Mouse (Mus musculus): ENCODE measurements around the gene Dusp2. TPM values are rescaled to one million over a fixed set of nuclear protein-coding genes. Genes with fewer than 3 reads are reported as not detected.

Dusp2 gene
- total RNA-seq, 2 experiments from 2014 or later = 8.5 to 8.9 TPM

- DNase-seq = no peak
- intact Hi-C loops (cut with DNase I) = loop anchor here (2.0 to 5.0 kb wide), 2 partner anchors 68 to 194 kb away; no protein-coding TSS in a partner anchor
Observed at GRCm38 (mm10) chr2:127363282-127363652, 27.3 kb downstream of the Dusp2 start.

- intact Hi-C loops (cut with DNase I) = loop anchor here (2.0 to 5.0 kb wide), 2 partner anchors 67 to 194 kb away; no protein-coding TSS in a partner anchor
- DNase-seq = no peak
Observed at GRCm38 (mm10) chr2:127363696-127364095, 27.7 kb downstream of the Dusp2 start.

GRCm38 (mm10) chr2:127364452-127364851, 28.5 kb downstream of the Dusp2 start:
- DNase-seq = no peak
- intact Hi-C loops (cut with DNase I) = loop anchor here (5.0 kb wide), 1 partner anchor 193 kb away; no protein-coding TSS in a partner anchor

DNA sequence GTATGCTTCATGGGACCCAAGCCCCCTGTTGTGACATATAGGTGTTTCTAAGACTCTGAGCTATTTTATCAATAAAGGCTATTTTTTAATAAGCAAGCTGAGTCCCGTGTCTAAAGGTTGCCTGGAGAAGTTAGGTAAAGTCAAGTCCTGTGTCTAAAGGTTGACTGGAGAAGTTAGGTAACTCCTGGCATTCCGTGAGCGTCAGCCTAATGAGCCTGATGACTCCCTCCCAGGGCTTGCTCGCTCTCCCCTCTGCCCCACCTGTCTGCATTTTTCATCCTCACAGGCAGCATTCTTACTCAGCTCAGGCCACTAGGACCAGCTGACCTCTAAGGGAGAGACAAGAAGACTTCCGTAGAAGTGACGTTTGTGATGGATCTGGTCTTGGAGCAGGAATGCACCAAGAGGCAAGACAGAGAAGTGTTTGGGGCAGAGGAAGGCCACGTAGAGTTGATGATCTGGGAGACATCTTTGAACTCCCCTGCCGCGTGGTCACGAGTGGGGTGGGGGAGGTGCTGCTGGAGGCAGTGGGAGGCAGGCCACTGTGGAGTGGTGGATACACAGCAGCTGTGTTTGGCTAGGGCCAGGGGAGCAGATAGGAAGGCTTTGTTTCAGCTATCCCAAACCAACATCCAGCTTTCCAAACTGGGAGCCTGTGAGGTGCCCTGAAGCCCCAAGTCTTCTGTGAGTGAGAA, 31.3 kb downstream of the Dusp2 start:
- intact Hi-C loops (cut with DNase I) = no loop called here
- DNase-seq = no peak

DNA sequence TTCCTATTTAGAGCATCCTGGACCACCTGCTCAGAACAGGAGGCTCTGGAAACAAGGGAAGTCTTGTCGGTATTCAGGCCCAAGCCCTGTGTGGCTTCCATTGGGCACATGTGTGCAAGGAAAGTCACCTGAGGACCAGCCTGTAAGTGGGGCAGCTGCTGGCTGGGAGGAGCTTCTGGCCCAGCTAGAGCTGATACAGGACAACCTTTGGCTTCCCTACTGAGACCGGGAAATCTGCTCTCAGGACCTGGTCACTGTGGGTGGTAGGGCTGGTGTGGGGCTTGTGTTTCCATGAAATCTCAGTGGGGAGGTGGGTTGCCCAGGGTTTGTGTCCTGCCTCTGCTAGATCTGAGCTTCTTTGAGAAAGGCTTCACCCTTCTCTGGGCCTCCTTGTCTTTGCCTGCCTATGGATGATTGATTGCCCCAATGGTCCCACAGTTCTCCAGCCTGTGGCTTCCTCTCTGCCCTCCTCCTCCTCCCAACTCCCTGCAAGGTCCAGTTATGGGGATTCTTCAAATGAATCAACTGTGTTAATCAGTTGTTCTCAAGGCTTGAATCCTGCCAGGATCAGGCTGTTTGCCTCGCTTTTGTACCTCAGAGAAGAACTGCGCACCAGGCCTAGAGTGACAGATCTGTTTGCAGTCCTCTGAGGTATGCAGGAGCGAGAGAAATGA, 33.9 kb downstream of the Dusp2 start:
- DNase-seq = no peak
- intact Hi-C loops (cut with DNase I) = no loop called here

DNA sequence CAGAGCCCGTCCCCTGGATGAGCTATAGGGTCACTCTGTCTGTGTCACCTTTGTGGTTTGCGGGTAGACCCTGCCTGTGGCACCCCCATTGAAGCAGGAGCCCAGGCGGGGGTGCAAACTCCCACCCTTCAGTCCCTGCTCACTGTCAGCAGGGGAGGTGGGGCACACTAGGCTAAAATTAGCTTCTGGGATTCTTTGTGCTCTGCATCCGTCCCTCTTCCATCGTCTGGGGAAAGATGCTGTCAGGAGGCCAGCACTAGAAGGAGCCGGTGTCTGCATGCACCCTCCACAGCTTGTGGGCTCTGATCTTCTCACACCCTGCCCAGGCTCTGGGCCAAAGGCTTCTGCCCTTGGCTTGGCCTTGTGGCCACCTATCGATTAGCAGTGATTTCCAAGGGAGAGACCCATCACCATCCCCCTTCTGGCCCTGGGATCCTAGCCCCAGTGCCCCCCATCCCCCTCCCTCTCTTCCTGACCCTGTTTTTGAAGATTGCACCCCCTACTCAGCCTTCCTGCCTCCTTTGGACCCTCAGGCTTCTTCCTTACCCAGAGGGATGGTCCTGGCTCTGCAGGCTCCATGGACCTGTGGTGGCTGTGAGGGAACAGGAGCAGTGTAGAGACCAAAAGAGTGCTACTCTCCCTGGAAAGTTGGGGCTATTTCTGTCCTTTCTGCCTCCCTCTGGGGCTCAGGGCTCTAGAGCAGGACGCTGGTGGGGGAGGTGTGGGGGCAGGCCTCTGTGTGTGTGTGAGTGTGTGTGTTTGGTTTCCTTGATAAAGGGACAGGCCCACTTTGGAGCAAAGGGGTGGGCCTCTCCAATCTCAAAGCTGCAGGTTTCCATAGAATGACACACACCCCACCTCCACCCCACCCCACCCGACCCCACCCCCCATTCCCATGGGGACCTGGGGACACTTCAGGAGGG, 34.9 kb downstream of the Dusp2 start:
- intact Hi-C loops (cut with DNase I) = no loop called here
- no peak for DNase-seq

DNA sequence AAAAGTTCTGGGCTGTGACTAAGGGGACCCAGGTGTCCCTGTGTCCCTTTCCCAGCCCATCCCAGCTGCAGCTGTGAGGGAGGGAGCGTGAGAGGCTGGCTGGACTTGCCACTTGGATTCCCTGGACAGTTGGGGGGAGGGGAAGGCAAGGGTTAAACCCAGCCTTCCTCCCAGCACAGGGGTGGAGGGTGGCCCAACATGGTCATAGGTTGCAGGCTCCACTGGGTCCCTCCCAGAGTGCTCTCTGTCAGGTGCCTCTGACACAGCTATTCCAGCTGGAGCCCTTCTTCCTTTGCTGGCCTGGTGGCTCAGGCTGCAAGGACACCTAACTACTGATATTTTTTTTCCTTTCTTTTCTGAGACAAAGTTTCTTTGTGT, 35.5 kb downstream of the Dusp2 start:
- intact Hi-C loops (cut with DNase I) = no loop called here

DNA sequence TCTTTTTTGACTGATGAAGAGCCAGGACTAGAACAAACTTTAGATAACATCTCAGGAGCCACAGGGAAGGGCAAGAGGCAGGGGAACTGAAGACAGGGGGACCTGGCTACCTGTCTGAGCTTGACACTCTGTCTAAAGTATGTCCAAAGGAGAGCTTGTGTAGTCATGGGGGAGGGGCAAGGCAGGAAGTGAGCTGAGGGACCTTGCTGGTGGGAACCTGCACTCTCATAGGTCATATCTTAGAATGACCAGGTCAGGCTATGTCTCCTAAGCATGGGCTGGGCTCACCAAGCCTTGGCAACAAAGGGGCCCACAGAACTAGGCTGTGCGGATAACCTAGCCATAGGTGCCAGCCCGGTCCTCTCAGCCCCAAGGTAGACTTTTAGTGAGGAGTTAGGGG, 36.1 kb downstream of the Dusp2 start:
- no peak for DNase-seq
- intact Hi-C loops (cut with DNase I) = no loop called here

More for the DNA sequence above, 35.5 kb downstream of the Dusp2 start:
- DNase-seq = no peak

- DNase-seq = no peak
- intact Hi-C loops (cut with DNase I) = no loop called here
Observed at GRCm38 (mm10) chr2:127374131-127374530, 38.2 kb downstream of the Dusp2 start.

GRCm38 (mm10) chr2:127375087-127375486, 39.1 kb downstream of the Dusp2 start:
- DNase-seq = no peak
- intact Hi-C loops (cut with DNase I) = no loop called here

- peak; percentile 29 for DNase-seq
- intact Hi-C loops (cut with DNase I) = no loop called here
Observed at GRCm38 (mm10) chr2:127375759-127376341, 39.9 kb downstream of the Dusp2 start.

- intact Hi-C loops (cut with DNase I) = no loop called here
- DNase-seq = no peak
Observed at GRCm38 (mm10) chr2:127376423-127377051, 40.6 kb downstream of the Dusp2 start.

- intact Hi-C loops (cut with DNase I) = no loop called here
- no peak for DNase-seq
Observed at GRCm38 (mm10) chr2:127377942-127378610, 42.1 kb downstream of the Dusp2 start.

GRCm38 (mm10) chr2:127378611-127378990, 42.6 kb downstream of the Dusp2 start:
- DNase-seq = no peak
- intact Hi-C loops (cut with DNase I) = no loop called here

DNA sequence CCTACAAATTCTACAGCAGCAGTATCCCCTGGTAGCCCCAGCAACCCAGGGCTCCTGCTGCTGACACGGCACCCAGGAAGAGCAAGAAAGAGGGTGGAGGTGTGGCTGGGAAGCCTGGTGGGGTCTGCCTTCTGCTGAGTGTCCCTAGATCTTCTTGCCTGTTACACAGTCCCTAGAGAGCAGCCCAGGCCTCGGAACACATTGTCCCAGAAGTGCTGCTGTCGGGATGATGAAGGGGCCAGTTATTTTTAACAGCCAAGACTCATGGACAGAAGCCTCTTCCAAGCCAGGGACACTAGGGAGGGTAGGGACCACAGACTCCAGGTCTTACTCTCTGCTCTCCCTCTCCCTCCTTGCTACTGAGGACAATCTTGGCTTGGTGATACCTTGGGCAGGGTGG, 43.3 kb downstream of the Dusp2 start:
- intact Hi-C loops (cut with DNase I) = no loop called here
- no peak for DNase-seq

DNA sequence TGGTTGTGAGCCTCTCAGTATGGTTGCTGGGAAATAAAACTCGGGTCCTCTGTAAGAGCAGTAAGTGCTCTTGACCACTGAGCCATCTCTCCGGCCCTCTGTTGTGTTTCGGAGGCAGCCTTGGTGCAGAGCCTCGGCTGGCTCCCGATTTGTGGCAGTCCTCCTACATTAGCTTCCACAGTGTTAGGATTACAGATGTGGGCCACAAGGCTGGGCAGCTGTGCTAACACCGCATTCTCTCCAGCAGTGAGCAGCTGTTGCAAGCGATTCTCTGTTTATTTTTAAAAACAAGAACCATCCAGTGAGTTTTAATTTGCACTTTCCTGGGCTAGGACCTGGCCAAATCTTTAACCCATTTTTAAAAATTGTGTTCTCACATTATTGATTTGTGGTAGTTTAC, 47.9 kb downstream of the Dusp2 start:
- intact Hi-C loops (cut with DNase I) = no loop called here
- DNase-seq = no peak

DNA sequence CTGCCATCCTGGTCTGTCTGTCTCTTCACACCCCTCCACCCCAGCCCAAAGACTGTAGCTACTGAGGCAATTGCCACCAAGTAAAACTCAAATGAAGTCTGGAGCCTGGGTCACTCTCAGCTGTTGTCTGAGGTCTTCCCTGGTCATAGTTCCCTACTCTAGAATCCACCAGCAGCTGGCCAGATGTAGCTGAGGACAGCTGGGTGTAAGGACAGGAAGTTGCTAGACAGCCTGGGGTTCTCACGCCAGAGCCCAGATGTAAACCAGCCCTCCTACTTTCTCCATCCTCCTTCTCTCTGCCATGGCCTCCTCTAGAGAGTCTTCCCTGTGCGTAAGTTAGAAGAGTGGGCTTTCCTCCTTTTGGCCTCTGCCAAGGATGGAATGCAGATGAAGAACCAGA, 51.6 kb downstream of the Dusp2 start:
- no peak for DNase-seq
- intact Hi-C loops (cut with DNase I) = no loop called here

Measured in left cerebral cortex, postnatal 4 days (tissue).